Mouse (Mus musculus) lung, embryonic 14.5 days (tissue): Measurements from ENCODE around the gene Rasgef1b. TPM values are rescaled to one million over a fixed set of nuclear protein-coding genes. Genes with fewer than 3 reads are reported as not detected.

ENCODE experiments used
- ATAC-seq: fragments of 200-750 bp; cut with Nextera tagmentation; 2 replicates; pipeline ENCODE4 v1.8.0; 2017; ENCODE audit warnings: mild to moderate bottlenecking, moderate TSS enrichment, moderate library complexity; ENCODE audit not compliant: insufficient read depth
- DNase-seq: peaks from one replicate; pipeline ENCODE4 v3.0.0-alpha.2; 2015
- H3K27ac ChIP-seq: fragments of 300-500 bp; sonication (generic); 2 replicates; pipeline ENCODE4 v1.5.1; 2014; ENCODE audit warnings: low read depth, mild to moderate bottlenecking, moderate library complexity
- H3K27me3 ChIP-seq: fragments of 300-500 bp; sonication (generic); 2 replicates; pipeline ENCODE4 v1.6.1; 2014; ENCODE audit warnings: low read length, control low read depth; ENCODE audit not compliant: insufficient read depth
- H3K36me3 ChIP-seq: fragments of 300-500 bp; sonication (generic); 2 replicates; pipeline ENCODE4 v1.6.1; 2014; ENCODE audit warnings: control low read depth; ENCODE audit not compliant: insufficient read depth
- H3K4me1 ChIP-seq: fragments of 300-500 bp; sonication (generic); 2 replicates; pipeline ENCODE4 v1.6.1; 2014; ENCODE audit warnings: antibody characterized with exemption, control low read depth; ENCODE audit not compliant: insufficient read depth
- H3K4me2 ChIP-seq: fragments of 300-500 bp; sonication (generic); 2 replicates; pipeline ENCODE4 v1.6.1; 2014; ENCODE audit warnings: mild to moderate bottlenecking
- H3K4me3 ChIP-seq: fragments of 300-500 bp; sonication (generic); 2 replicates; pipeline ENCODE4 v1.5.1; 2014; ENCODE audit warnings: low read depth, low read length
- H3K9ac ChIP-seq: fragments of 300-500 bp; sonication (generic); 2 replicates; pipeline ENCODE4 v1.6.1; 2014
- H3K9me3 ChIP-seq: fragments of 300-500 bp; sonication (generic); 2 replicates; pipeline ENCODE4 v1.6.1; 2016; ENCODE audit warnings: low read depth, low read length, control low read depth
- CTCF ChIP-seq: IDR thresholded peaks from 2 replicates; pipeline ENCODE4 v1.5.1; 2016; ENCODE audit warnings: antibody characterized with exemption, low read depth
- WGBS: fragments of 180-500 bp; shearing (Covaris S2); extraction: QIAGEN DNeasy Blood & Tissue Kit; methylation state at CpG from one replicate; pipeline ENCODE4 v1.1.7; 2014; 5-methylcytosine and 5-hydroxymethylcytosine counted together
- polyA plus RNA-seq: library from polyadenylated mRNA; unstranded; fragments of >200 nt; fragmentation: Nextera tagmentation; extraction: Ambion mirVana; gene quantifications from 2 replicates; pipeline ENCODE4 v1.2.1, GENCODE M21; 2014

Gene Rasgef1b
- polyA plus RNA-seq, 1 experiment from 2014 or later, result 15.9 TPM

- Histone ChIP-seq H3K27ac (no peak overlapping the region), H3K9me3 (no peaks in the 10 kb centered on the region), H3K4me3 (no peak overlapping the region), H3K4me1 (0 out of 2 replicates have a peak, but pooled peaks cover 3% of the 10 kb centered on the region), H3K27me3 (no peaks in the 10 kb centered on the region), H3K4me2 (no peak overlapping the region), H3K36me3 (no peaks in the 10 kb centered on the region), H3K9ac (no peak overlapping the region)
- no peak for ATAC-seq
- 70% methylated on average over 5 of the region's 5 CpGs for WGBS
- TF ChIP-seq CTCF, result no peak
- DNase-seq, result no peak
Measured at GRCm38 (mm10) chr5:99752670-99753231, 23.9 kb upstream of the Rasgef1b start.

- ATAC-seq, result no peak
- no peak for TF ChIP-seq CTCF
- DNase-seq, result no peak
Measured at GRCm38 (mm10) chr5:99748417-99748816, 19.6 kb upstream of the Rasgef1b start.

GRCm38 (mm10) chr5:99746087-99746486, 17.2 kb upstream of the Rasgef1b start:
- H3K4me3 ChIP-seq, result no peak overlapping the region
- no peak for ATAC-seq
- no peaks in the 10 kb centered on the region for H3K4me1 ChIP-seq
- H3K9me3 ChIP-seq, result no peaks in the 10 kb centered on the region
- H3K36me3 ChIP-seq, result no peaks in the 10 kb centered on the region
- DNase-seq, result no peak
- no peak overlapping the region for H3K9ac ChIP-seq
- TF ChIP-seq CTCF, result no peak
- no peak overlapping the region for H3K27ac ChIP-seq
- no peaks in the 10 kb centered on the region for H3K27me3 ChIP-seq
- WGBS, result 50% methylated on average over 7 of the region's 7 CpGs
- no peak overlapping the region for H3K4me2 ChIP-seq

More at GRCm38 (mm10) chr5:99748417-99748816, 19.6 kb upstream of the Rasgef1b start:
- Histone ChIP-seq H3K4me2 (no peak overlapping the region), H3K9me3 (no peaks in the 10 kb centered on the region), H3K36me3 (no peaks in the 10 kb centered on the region), H3K4me3 (no peak overlapping the region), H3K27me3 (no peaks in the 10 kb centered on the region), H3K27ac (no peak overlapping the region), H3K9ac (no peak overlapping the region), H3K4me1 (0 out of 2 replicates have a peak, but pooled peaks cover 3% of the 10 kb centered on the region)
- 71% methylated on average over 10 of the region's 10 CpGs for WGBS

- WGBS, result 83% methylated on average over 7 of the region's 7 CpGs
- no peaks in the 10 kb centered on the region for H3K4me1 ChIP-seq
- H3K27me3 ChIP-seq, result no peaks in the 10 kb centered on the region
- H3K4me2 ChIP-seq, result no peak overlapping the region
- H3K27ac ChIP-seq, result no peak overlapping the region
- H3K4me3 ChIP-seq, result no peak overlapping the region
- TF ChIP-seq CTCF, result no peak
- no peak for DNase-seq
- H3K9me3 ChIP-seq, result no peaks in the 10 kb centered on the region
- H3K36me3 ChIP-seq, result no peaks in the 10 kb centered on the region
- H3K9ac ChIP-seq, result no peak overlapping the region
- no peak for ATAC-seq
Measured at GRCm38 (mm10) chr5:99742874-99743273, 14.0 kb upstream of the Rasgef1b start.

GRCm38 (mm10) chr5:99742056-99742455, 13.2 kb upstream of the Rasgef1b start:
- no peak for DNase-seq

GRCm38 (mm10) chr5:99737937-99738727, 9.3 kb upstream of the Rasgef1b start:
- Histone ChIP-seq H3K27me3 (no peaks in the 10 kb centered on the region), H3K27ac (no peak overlapping the region), H3K36me3 (no peaks in the 10 kb centered on the region), H3K4me3 (no peak overlapping the region), H3K4me2 (no peak overlapping the region), H3K9ac (no peak overlapping the region), H3K9me3 (no peaks in the 10 kb centered on the region), H3K4me1 (no peaks in the 10 kb centered on the region)
- 51% methylated on average over 10 of the region's 10 CpGs for WGBS
- no peak for TF ChIP-seq CTCF
- ATAC-seq, result no peak
- no peak for DNase-seq

More at GRCm38 (mm10) chr5:99742056-99742455, 13.2 kb upstream of the Rasgef1b start:
- Histone ChIP-seq H3K36me3 (no peaks in the 10 kb centered on the region), H3K9ac (no peak overlapping the region), H3K4me2 (no peak overlapping the region), H3K4me3 (no peak overlapping the region), H3K27ac (no peak overlapping the region), H3K9me3 (no peaks in the 10 kb centered on the region), H3K4me1 (no peaks in the 10 kb centered on the region), H3K27me3 (no peaks in the 10 kb centered on the region)
- TF ChIP-seq CTCF, result no peak
- no peak for ATAC-seq
- 47% methylated on average over 8 of the region's 8 CpGs for WGBS

- DNase-seq (no peak), ATAC-seq (no peak)
- no peak for TF ChIP-seq CTCF
- Histone ChIP-seq H3K4me3 (no peak overlapping the region), H3K9ac (no peak overlapping the region), H3K4me1 (peaks cover 4% of the 10 kb centered on the region; the same call in 1 of the 2 replicates), H3K27me3 (peaks cover 10% of the 10 kb centered on the region; the same call in 1 of the 2 replicates), H3K27ac (no peak overlapping the region), H3K9me3 (no peaks in the 10 kb centered on the region), H3K4me2 (no peak overlapping the region; the same call in 1 of the 2 replicates), H3K36me3 (no peaks in the 10 kb centered on the region)
- 82% methylated on average over 1 of the region's 1 CpGs for WGBS
Measured at GRCm38 (mm10) chr5:99729931-99730330, 1.1 kb upstream of the Rasgef1b start.
